Mouse (Mus musculus) olfactory bulb, adult 2 months (tissue): ENCODE results near the gene Gm20219. TPM values are rescaled to one million over a fixed set of nuclear protein-coding genes. Genes with fewer than 3 reads are reported as not detected.
A peak's percentile ranks its signal among the peaks of the same experiment; 100 is the strongest.

ENCODE experiments used
- H3K27ac ChIP-seq: fragments of 200-500 bp; 2 replicates; pipeline ENCODE4 v1.5.1; 2012; ENCODE audit warnings: low read depth, low read length; ENCODE audit not compliant: insufficient read depth
- H3K4me1 ChIP-seq: fragments of 200-500 bp; 2 replicates; pipeline ENCODE4 v1.6.1; 2012; ENCODE audit warnings: low read length; ENCODE audit not compliant: control insufficient read depth, insufficient read depth
- H3K4me3 ChIP-seq: fragments of 200-500 bp; 2 replicates; pipeline ENCODE4 v1.5.1; 2012; ENCODE audit warnings: mild to moderate bottlenecking, low read depth, low read length, moderate library complexity; ENCODE audit not compliant: insufficient read depth
- CTCF ChIP-seq: fragments of 200-500 bp; IDR thresholded peaks from 2 replicates; pipeline ENCODE4 v1.5.1; 2012; ENCODE audit warnings: low read depth, mild to moderate bottlenecking, low read length, moderate library complexity; ENCODE audit not compliant: insufficient read depth
- POLR2A ChIP-seq: fragments of 200-500 bp; IDR thresholded peaks from 2 replicates; pipeline ENCODE4 v1.6.1; 2012; ENCODE audit warnings: mild to moderate bottlenecking, low read depth, low read length, moderate library complexity; ENCODE audit not compliant: insufficient read depth
- WGBS: fragments of 180-500 bp; shearing (Covaris S2); methylation state at CpG from one replicate; pipeline ENCODE4 v1.1.7; 2018; 5-methylcytosine and 5-hydroxymethylcytosine counted together
- polyA plus RNA-seq: library from polyadenylated mRNA; stranded (reverse); fragments of >200 nt; gene quantifications from 2 replicates; pipeline ENCODE4 v1.2.4, GENCODE M21; 2012; ENCODE audit warnings: low replicate concordance; ENCODE audit not compliant: missing spikeins, insufficient read depth, insufficient read length

Gm20219 gene
- polyA plus RNA-seq, 1 experiment = not detected

DNA sequence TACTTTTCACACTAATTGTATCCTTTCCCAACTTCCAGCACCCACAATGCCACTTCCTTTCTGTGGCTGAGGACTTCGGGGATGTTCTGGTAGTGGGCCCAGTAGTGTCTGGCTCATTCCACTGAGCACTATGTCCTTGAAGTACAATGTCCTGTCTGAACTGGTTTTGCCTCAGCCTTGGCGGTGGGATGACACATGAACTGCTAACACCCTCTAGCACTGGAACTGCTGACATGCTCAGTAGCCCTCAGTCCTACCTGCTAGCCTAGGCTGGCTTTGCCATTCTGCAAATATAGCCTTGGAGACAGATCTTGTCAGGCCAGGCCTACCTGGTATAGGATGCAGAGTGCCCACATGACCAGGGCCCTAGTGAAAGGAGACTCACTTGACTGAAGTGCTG lies 7.7 kb upstream of the Gm20219 start:
- H3K27ac ChIP-seq = no peak overlapping the region
- TF ChIP-seq CTCF = no peak
- no peak for TF ChIP-seq POLR2A
- WGBS = 88% methylated on average over 2 of the region's 2 CpGs

DNA sequence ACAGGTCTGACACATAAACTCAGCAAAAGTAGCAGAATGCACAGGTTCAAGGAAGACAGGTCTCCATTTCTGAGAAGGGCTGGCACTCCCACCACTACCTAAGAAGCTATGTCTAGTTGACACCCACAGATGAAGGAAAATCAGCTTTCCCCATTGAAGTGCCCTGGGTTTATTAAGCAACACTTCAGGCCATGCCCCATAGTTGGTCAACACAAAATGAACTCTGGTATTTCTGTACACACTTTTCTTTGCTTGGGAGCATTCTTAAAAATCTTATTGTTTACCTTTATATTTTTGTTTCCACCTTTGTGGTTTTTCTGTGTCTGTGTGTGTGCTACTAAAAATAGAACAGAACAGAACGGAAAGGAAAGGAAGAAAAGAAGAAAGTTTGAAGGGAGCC lies 5.9 kb upstream of the Gm20219 start:
- H3K4me1 ChIP-seq = no peaks in the 10 kb centered on the region
- no peak overlapping the region for H3K4me3 ChIP-seq
- TF ChIP-seq POLR2A (no peak), CTCF (no peak)
- H3K27ac ChIP-seq = no peak overlapping the region
- WGBS = 28% methylated on average over 1 of the region's 1 CpGs

More for the DNA sequence above, 7.7 kb upstream of the Gm20219 start:
- Histone ChIP-seq H3K4me1 (no peaks in the 10 kb centered on the region), H3K4me3 (no peak overlapping the region)

DNA sequence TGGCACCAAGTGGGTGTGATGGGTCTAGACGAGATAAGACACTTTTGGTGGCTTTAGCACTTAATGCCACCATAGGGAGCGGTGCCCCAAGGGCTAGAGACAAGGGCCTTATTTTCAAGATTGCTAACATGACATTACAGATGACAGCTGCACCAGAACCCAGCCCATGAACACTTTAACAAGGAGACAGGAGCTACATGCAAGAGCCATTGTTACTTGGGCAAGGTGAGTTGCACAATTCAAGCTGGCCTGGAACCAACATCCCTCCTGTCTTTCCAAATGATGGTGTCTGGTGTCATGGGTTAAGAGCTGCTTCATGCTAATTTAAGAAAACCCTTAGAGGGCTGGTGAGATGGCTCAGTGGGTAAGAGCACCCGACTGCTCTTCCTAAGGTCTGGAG lies 5.2 kb upstream of the Gm20219 start:
- TF ChIP-seq POLR2A = no peak
- no peak for TF ChIP-seq CTCF
- WGBS = 71% methylated on average over 3 of the region's 3 CpGs
- Histone ChIP-seq H3K4me1 (no peaks in the 10 kb centered on the region; the same call in 1 of the 2 replicates), H3K27ac (no peak overlapping the region), H3K4me3 (no peak overlapping the region)

DNA sequence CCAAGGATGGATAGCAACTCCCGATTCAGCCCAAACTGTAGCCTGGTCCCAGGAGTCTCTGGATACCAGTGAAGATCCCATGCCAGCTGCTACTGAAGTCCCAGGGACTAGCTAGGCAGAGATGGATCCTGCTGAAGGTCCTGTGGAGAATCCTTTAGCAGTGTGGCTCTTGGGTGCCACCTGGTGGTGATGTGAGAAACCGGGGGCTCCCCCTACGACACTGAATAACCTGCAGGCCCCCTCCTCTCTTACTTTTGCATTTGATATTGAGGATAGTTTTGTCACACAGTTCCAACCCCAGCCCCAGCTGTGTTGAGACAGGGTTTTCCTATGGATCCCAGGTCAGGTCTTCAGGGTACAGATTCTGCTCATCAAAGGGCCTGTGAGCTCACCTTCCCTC lies 4.3 kb upstream of the Gm20219 start:
- Histone ChIP-seq H3K27ac (no peak overlapping the region), H3K4me3 (no peak overlapping the region), H3K4me1 (no peaks in the 10 kb centered on the region; the same call in 1 of the 2 replicates)
- TF ChIP-seq POLR2A (no peak), CTCF (peak; percentile 80)
- 9% methylated on average over 3 of the region's 3 CpGs for WGBS

DNA sequence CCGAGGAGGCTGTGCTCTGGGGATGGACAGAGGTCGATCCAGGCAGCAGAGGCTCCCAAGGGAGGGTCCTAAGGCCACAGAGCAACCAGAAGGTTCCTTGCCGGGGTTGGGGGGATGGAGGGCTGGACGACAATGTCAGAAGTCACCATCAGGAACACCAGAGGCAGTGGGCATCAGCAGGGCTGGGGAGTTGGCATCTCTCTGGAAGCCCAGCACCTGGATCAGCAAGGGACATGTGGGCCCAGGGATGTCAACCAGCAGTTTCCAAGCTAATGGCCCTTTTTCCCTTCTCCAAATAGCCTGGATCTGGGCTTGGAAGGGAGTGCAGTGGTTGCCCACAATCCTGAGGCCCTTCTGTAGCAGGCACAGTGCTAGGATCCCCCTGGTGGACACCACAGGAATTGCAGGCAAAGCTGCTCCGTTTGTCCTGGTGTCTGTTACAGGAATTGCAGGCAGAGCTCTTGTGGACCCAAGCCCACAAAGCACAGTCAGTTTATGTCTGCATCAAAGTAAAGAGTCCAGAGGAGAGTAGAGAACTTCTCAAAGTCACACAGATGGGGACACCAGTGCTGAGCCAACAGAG lies 1.3 kb downstream of the Gm20219 start:
- TF ChIP-seq POLR2A (no peak), CTCF (peak; percentile 99)
- 37% methylated on average over 5 of the region's 5 CpGs for WGBS
- H3K27ac ChIP-seq = 0 out of 2 replicates have a peak overlapping the region, but pooled peaks have one; percentile 17
- no peak overlapping the region for H3K4me3 ChIP-seq
- peaks cover 20% of the 10 kb centered on the region for H3K4me1 ChIP-seq

DNA sequence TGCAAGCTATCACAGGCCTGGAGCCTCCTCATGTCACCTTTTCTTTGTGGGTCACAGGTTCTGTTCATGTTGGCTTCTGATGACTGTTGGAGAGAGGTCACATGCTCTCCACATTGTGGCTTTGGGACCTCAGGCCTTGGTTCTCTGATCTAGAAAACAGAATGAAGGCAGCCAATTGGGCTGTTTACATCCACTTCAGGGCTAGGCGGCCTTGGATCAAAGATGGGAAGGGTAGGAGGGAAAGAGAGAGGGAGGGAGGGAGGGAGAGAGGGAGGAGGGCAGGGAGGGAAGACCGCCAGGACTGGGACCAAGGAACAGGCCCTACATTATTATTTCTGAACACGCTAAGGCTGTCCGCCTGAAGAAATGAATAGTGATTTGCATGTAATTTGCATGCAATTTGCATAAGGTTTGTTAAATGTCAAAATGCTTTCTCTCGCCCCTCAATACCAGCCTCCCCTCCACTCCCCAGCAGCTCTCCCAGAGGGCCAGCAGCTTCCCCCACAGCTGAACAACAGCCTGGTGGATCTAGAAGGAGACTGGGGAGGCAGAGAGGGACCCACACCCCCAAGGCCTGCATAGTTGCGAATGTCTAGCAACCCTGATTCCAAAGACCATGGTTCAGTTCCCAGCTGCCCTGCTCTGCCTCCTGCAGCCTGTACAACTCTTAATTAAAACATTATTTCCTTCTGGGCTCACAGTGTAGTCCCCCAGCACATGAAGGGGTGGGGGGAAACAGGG lies 2.2 kb downstream of the Gm20219 start:
- Histone ChIP-seq H3K27ac (peak overlapping the region; percentile 36), H3K4me1 (peaks cover 25% of the 10 kb centered on the region), H3K4me3 (no peak overlapping the region)
- 51% methylated on average over 6 of the region's 6 CpGs for WGBS
- TF ChIP-seq CTCF (no peak), POLR2A (no peak)

DNA sequence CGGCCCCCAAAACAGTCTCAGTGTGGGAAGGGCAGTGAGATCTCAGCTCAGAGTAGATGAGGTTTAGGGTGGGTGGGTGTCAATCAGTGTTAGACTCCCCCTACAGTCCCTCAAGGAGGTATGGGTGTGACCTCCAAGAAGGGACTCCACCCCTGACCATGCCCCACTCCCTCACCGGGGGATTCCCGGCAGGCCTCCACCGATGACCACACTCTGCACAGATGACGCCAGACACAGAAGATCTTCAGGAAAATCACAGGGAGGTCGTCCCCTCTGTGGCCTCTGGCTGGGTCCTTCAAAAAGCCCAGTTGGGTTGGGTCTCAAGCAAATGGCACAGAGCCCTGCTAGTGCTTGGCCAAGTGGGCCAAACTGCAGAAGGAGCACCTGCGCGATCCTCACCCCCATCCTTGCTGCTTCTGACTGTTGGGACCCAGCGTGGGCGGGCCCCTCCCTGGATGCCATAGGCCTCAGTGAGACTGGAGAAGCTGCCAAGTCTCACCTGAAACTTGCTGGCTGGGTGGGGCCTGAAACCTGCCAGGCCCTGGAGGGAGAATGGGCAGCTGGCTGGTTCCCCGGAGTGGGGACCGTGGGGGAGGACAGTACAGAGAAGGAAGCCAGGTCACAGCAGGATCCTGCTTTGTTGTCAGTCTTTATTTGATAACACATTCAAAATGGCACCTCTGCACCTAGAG lies 3.3 kb downstream of the Gm20219 start:
- TF ChIP-seq CTCF (no peak), POLR2A (no peak)
- Histone ChIP-seq H3K4me1 (peaks cover 30% of the 10 kb centered on the region), H3K27ac (peak overlapping the region; percentile 36; the same call in 1 of the 2 replicates), H3K4me3 (no peak overlapping the region)
- WGBS = 67% methylated on average over 12 of the region's 12 CpGs

DNA sequence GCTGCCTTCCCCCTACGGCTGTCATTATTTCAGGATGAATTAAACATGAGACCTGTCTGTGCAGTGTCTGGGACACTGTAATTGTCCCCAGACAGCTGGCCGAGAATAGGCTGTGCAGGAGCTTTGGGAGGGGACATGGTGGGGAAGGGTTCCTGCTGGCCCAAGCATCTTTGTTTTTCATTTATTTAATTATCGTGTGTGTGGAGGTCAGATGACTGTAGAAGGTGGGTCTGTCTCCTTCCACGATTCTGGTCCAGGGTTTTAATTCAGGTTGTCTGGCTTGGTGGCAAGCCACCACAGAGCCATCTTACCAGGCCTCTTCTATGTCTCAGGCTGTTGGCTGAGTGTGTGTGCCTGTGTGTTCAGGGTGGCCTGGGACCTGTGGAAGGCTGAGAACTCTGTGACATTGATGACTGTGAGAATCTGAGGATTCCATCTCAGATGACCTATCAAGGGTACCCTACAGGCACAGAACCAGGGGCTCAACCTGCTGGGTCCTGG lies 5.5 kb downstream of the Gm20219 start:
- 47% methylated on average over 4 of the region's 4 CpGs for WGBS
- H3K27ac ChIP-seq = no peak overlapping the region
- H3K4me3 ChIP-seq = no peak overlapping the region
- TF ChIP-seq POLR2A = no peak
- no peak for TF ChIP-seq CTCF
- peaks cover 30% of the 10 kb centered on the region for H3K4me1 ChIP-seq

DNA sequence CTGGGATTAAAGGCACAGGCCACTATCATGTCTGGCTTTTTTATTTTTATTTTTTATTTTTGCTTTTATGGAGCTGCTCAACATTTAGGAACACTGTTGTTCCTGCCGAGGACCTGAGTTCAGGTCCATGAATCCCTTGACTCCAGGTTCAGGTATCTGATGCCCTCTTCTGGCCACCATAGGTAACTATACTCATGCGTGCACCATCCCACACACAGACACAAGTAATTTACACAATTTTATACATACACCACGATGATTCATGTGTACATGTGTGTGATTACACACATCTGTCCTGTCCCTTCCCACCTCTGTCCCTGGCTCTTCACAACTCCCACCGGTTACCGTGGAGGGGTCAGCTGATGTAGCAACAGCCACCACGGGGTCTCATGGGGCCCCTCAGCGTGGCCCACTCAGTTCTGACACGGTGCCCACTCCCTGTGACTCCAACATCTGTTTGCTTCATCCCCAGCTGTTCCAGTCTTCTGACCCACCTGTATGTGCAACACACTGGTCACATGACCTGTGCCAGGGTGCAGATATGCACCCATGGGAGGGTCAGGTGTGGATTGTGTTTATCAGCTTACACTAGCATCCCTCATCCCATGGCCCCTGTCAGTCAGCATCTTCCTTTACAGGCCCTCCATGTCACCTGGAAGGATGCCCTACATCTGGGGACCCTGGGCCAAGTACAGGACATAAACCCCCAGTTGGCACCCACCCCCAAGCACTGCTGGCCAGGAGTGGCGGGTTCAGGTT lies 6.2 kb downstream of the Gm20219 start:
- WGBS = 81% methylated on average over 9 of the region's 9 CpGs
- peaks cover 33% of the 10 kb centered on the region for H3K4me1 ChIP-seq

More for the DNA sequence above, 6.2 kb downstream of the Gm20219 start:
- no peak overlapping the region for H3K27ac ChIP-seq
- H3K4me3 ChIP-seq = no peak overlapping the region
- TF ChIP-seq CTCF (no peak), POLR2A (no peak)
